Mouse (Mus musculus) bone marrow macrophage, adult 2 months (primary cell): ENCODE data around the gene Ormdl2. TPM values are rescaled to one million over a fixed set of nuclear protein-coding genes. Genes with fewer than 3 reads are reported as not detected.

Source experiments
- H3K27ac ChIP-seq: 2 replicates; pipeline ENCODE4 v1.5.1; 2012; ENCODE audit warnings: low read depth, low read length; ENCODE audit not compliant: insufficient read depth
- H3K4me1 ChIP-seq: 2 replicates; pipeline ENCODE4 v1.6.1; 2012; ENCODE audit warnings: low read length; ENCODE audit not compliant: control insufficient read depth, insufficient read depth
- H3K4me3 ChIP-seq: 2 replicates; pipeline ENCODE4 v1.5.1; 2012; ENCODE audit warnings: mild to moderate bottlenecking, low read length, moderate library complexity; ENCODE audit not compliant: insufficient read depth
- CTCF ChIP-seq: IDR thresholded peaks from 2 replicates; pipeline ENCODE4 v1.5.1; 2012; ENCODE audit warnings: low read depth, mild to moderate bottlenecking, low read length, moderate library complexity
- POLR2A ChIP-seq: IDR thresholded peaks from 2 replicates; pipeline ENCODE4 v1.6.1; 2012; ENCODE audit warnings: mild to moderate bottlenecking, low read depth, low read length, borderline replicate concordance
- polyA plus RNA-seq: library from polyadenylated mRNA; stranded (reverse); fragments of >200 nt; gene quantifications from 2 replicates; pipeline ENCODE4 v1.2.4, GENCODE M21; 2012; ENCODE audit not compliant: missing spikeins, insufficient read depth, insufficient read length

The Ormdl2 gene
- 78.1 and 83.5 TPM in 2 replicates for polyA plus RNA-seq

GRCm38 (mm10) chr10:128821358-128822056, at the start of gene Ormdl2:
Gene Ormdl2 (minus strand): TSS chr10:128821645.
- peak within 1 kb of the TSS; percentile 10 for H3K27ac ChIP-seq
- peak within 1 kb of the TSS; percentile 68 for H3K4me3 ChIP-seq
- TF ChIP-seq CTCF (no peak), POLR2A (no peak)
- peaks cover 12% of the 10 kb centered on the region for H3K4me1 ChIP-seq

- no peak for TF ChIP-seq CTCF
- TF ChIP-seq POLR2A = no peak
- Histone ChIP-seq H3K4me3 (no peak overlapping the region), H3K27ac (no peak overlapping the region)
Observed at GRCm38 (mm10) chr10:128870341-128870740, 48.9 kb upstream of the Ormdl2 start.

DNA sequence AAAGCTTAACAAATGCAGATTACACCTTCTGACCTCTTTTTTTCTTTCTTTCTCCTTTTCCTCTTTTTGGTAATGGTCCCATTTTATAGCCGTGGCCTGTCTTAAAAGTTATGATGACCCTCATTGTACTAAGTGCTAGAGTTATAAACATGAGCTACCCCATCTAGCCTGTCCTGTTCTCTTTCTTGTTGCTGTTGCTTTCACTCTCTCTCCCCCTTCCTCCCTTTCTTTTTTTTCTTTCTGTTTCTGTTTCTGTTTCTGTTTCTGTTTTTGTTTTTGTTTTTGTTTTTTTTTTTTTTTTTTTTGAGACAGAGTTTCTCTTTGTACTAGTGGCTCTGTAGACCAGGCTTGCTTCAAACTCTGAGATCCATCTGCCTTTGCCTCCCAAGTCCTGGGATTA, 45.1 kb upstream of the Ormdl2 start:
- Histone ChIP-seq H3K4me1 (peaks cover 4% of the 10 kb centered on the region; the same call in 1 of the 2 replicates), H3K4me3 (no peak overlapping the region), H3K27ac (no peak overlapping the region)
- TF ChIP-seq CTCF (no peak), POLR2A (no peak)

More at GRCm38 (mm10) chr10:128870341-128870740, 48.9 kb upstream of the Ormdl2 start:
- H3K4me1 ChIP-seq = peaks cover 4% of the 10 kb centered on the region; the same call in 1 of the 2 replicates

GRCm38 (mm10) chr10:128866042-128866441, 44.6 kb upstream of the Ormdl2 start:
- TF ChIP-seq POLR2A (no peak), CTCF (no peak)
- Histone ChIP-seq H3K27ac (no peak overlapping the region), H3K4me3 (no peak overlapping the region)

GRCm38 (mm10) chr10:128861176-128861575, 39.7 kb upstream of the Ormdl2 start:
- Histone ChIP-seq H3K4me1 (peaks cover 2% of the 10 kb centered on the region), H3K27ac (no peak overlapping the region), H3K4me3 (no peak overlapping the region)
- no peak for TF ChIP-seq POLR2A
- TF ChIP-seq CTCF = no peak

More at GRCm38 (mm10) chr10:128866042-128866441, 44.6 kb upstream of the Ormdl2 start:
- peaks cover 3% of the 10 kb centered on the region for H3K4me1 ChIP-seq

- Histone ChIP-seq H3K4me1 (no peaks in the 10 kb centered on the region), H3K27ac (no peak overlapping the region), H3K4me3 (no peak overlapping the region)
- TF ChIP-seq CTCF (no peak), POLR2A (no peak)
Observed at GRCm38 (mm10) chr10:128850339-128850738, 28.9 kb upstream of the Ormdl2 start.

- H3K4me1 ChIP-seq = no peaks in the 10 kb centered on the region
- H3K4me3 ChIP-seq = no peak overlapping the region
- H3K27ac ChIP-seq = no peak overlapping the region
- no peak for TF ChIP-seq POLR2A
Observed at GRCm38 (mm10) chr10:128848426-128848825, 27.0 kb upstream of the Ormdl2 start.

DNA sequence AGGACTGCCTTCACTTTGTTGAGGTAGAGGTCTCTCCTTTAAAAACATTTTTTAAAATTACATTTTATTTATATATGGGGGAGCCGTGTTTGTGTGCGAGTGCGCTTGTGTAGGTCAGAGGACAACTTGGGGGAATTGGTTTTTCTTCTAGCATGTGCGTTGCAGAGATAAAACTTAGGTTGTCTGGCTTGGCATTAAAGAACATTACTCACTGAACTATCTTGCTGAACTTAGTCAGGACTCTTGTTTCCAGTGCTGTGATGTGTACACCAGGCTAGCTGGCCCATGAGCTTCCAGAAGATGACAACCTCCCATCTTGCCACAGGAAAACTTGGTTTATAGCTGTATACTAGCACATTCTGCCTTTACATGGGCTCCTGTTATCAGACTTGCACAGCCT, 25.2 kb upstream of the Ormdl2 start:
- Histone ChIP-seq H3K27ac (no peak overlapping the region), H3K4me3 (no peak overlapping the region), H3K4me1 (no peaks in the 10 kb centered on the region)
- TF ChIP-seq CTCF = no peak
- TF ChIP-seq POLR2A = no peak

- Histone ChIP-seq H3K4me3 (no peak overlapping the region), H3K27ac (no peak overlapping the region), H3K4me1 (no peaks in the 10 kb centered on the region)
- TF ChIP-seq CTCF = no peak
- TF ChIP-seq POLR2A = no peak
Observed at GRCm38 (mm10) chr10:128845516-128845915, 24.1 kb upstream of the Ormdl2 start.

- H3K4me3 ChIP-seq = no peak overlapping the region
- TF ChIP-seq CTCF = no peak
- TF ChIP-seq POLR2A = no peak
- H3K27ac ChIP-seq = no peak overlapping the region
- no peaks in the 10 kb centered on the region for H3K4me1 ChIP-seq
Observed at GRCm38 (mm10) chr10:128843260-128843659, 21.8 kb upstream of the Ormdl2 start.
